Mouse (Mus musculus) liver, embryonic 12.5 days (tissue): ENCODE measurements around the gene Tmem135. TPM values are rescaled to one million over a fixed set of nuclear protein-coding genes. Genes with fewer than 3 reads are reported as not detected.

ENCODE experiments used
- ATAC-seq: fragments of 200-750 bp; cut with Nextera tagmentation; 2 replicates; pipeline ENCODE4 v1.8.0; 2017; ENCODE audit warnings: moderate number of reproducible peaks, mild to moderate bottlenecking, moderate library complexity
- H3K27ac ChIP-seq: fragments of 300-500 bp; sonication (generic); 2 replicates; pipeline ENCODE4 v1.5.1; 2016; ENCODE audit warnings: mild to moderate bottlenecking
- H3K27me3 ChIP-seq: fragments of 300-500 bp; sonication (generic); replicated peaks from 2 replicates; pipeline ENCODE4 v1.6.1; 2016; ENCODE audit warnings: mild to moderate bottlenecking, moderate library complexity
- H3K36me3 ChIP-seq: fragments of 300-500 bp; sonication (generic); 2 replicates; pipeline ENCODE4 v1.6.1; 2016; ENCODE audit warnings: mild to moderate bottlenecking, moderate library complexity
- H3K4me1 ChIP-seq: fragments of 300-500 bp; sonication (generic); 2 replicates; pipeline ENCODE4 v1.6.1; 2016
- H3K4me2 ChIP-seq: fragments of 300-500 bp; sonication (generic); 2 replicates; pipeline ENCODE4 v1.6.1; 2016; ENCODE audit warnings: mild to moderate bottlenecking, moderate library complexity
- H3K4me3 ChIP-seq: fragments of 300-500 bp; sonication (generic); 2 replicates; pipeline ENCODE4 v1.5.1; 2016; ENCODE audit warnings: mild to moderate bottlenecking, moderate library complexity
- H3K9ac ChIP-seq: fragments of 300-500 bp; sonication (generic); 2 replicates; pipeline ENCODE4 v1.6.1; 2016; ENCODE audit warnings: mild to moderate bottlenecking, moderate library complexity
- H3K9me3 ChIP-seq: fragments of 300-500 bp; sonication (generic); replicated peaks from 2 replicates; pipeline ENCODE4 v1.6.1; 2016; ENCODE audit warnings: mild to moderate bottlenecking, moderate library complexity
- WGBS: fragments of 180-500 bp; shearing (Covaris S2); methylation state at CpG from one replicate; pipeline ENCODE4 v1.1.7; 2016; ENCODE audit not compliant: insufficient replicate concordance; 5-methylcytosine and 5-hydroxymethylcytosine counted together
- polyA plus RNA-seq: library from polyadenylated mRNA; unstranded; fragments of >200 nt; fragmentation: Nextera tagmentation; extraction: Ambion mirVana; gene quantifications from 2 replicates; pipeline ENCODE4 v1.2.1, GENCODE M21; 2016

The Tmem135 gene
- polyA plus RNA-seq, 1 experiment from 2014 or later = 16.0 TPM

DNA sequence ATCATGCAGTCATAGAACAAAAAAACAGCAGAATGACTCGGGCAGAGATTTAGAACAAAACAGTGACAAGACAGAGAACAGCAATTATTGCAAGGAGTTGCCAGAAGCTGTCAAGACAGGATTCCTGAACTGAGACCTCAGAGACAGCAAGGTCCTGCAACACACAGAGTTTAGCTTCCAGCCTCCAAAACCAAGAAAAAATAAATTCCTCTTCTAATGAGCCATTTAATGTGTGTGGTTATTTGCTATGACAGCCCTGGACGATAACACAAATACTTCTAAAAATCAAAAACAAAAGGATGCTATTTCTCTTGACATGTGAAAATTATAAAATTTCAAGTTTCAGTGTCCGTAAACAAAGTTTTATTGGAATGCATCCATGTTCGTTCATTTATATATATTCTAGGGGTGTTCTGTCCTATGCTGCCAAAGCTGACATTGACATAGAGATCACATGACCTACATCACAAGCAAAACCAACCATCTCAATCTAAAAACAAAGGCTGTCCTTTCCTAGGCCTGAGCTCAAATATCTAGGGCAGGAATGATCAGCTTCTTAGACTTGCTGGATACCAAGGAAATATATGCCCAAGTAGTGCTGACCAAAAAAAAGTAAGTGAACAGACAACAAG is 146.0 kb downstream of the Tmem135 start:
- Histone ChIP-seq H3K27me3 (no peaks in the 10 kb centered on the region), H3K4me1 (no peaks in the 10 kb centered on the region), H3K27ac (no peak overlapping the region), H3K4me3 (no peak overlapping the region), H3K9ac (no peak overlapping the region), H3K4me2 (no peak overlapping the region), H3K36me3 (no peaks in the 10 kb centered on the region), H3K9me3 (no peaks in the 10 kb centered on the region)
- ATAC-seq = no peak
- 76% methylated on average over 4 of the region's 4 CpGs for WGBS

DNA sequence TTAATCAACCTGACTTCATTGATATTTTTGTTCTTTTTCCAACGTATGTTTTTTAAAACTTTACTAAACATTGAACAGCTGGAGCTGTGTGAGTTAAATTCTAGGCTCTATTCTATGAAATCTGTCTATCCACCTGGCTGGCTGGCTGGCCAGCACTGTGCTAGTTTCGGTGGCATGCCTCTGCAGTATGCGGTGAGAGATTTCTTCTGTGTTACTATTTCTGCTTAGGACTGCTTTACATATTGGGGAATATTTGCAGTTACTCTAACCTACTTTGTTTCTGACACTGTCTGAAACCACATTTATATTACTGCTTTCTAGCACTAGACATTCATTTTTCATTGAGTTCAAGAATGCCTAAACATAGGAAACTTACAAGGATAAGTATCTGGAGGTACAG is 150.2 kb downstream of the Tmem135 start:
- no peak overlapping the region for H3K9ac ChIP-seq
- no peak for ATAC-seq
- no peaks in the 10 kb centered on the region for H3K36me3 ChIP-seq
- no peak overlapping the region for H3K4me2 ChIP-seq
- 78% methylated on average over 3 of the region's 3 CpGs for WGBS
- H3K27me3 ChIP-seq = no peaks in the 10 kb centered on the region
- no peak overlapping the region for H3K4me3 ChIP-seq
- no peak overlapping the region for H3K27ac ChIP-seq
- no peaks in the 10 kb centered on the region for H3K9me3 ChIP-seq
- H3K4me1 ChIP-seq = no peaks in the 10 kb centered on the region

DNA sequence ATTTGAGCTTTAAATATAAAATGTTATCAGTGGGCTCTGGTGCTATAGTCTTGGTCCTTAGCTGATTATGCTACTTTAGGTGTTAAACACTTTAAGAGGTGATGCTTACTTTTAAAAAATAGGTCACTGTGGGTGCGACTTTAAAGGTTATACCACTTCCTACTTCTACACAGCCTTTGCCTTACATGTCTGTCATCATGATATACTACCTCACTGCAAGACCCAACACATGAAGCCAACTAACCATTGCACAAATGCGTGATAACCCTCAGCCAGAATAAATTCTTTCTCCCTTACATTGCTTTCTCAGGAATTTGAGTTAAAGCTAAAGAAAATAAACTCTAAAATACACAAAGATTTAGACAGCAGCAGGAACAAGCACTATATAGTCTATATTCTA is 150.7 kb downstream of the Tmem135 start:
- H3K4me3 ChIP-seq = no peak overlapping the region
- H3K27me3 ChIP-seq = no peaks in the 10 kb centered on the region
- 54% methylated on average over 2 of the region's 2 CpGs for WGBS
- H3K27ac ChIP-seq = no peak overlapping the region
- no peaks in the 10 kb centered on the region for H3K9me3 ChIP-seq
- H3K36me3 ChIP-seq = no peaks in the 10 kb centered on the region
- ATAC-seq = no peak
- H3K9ac ChIP-seq = no peak overlapping the region
- no peak overlapping the region for H3K4me2 ChIP-seq
- no peaks in the 10 kb centered on the region for H3K4me1 ChIP-seq

DNA sequence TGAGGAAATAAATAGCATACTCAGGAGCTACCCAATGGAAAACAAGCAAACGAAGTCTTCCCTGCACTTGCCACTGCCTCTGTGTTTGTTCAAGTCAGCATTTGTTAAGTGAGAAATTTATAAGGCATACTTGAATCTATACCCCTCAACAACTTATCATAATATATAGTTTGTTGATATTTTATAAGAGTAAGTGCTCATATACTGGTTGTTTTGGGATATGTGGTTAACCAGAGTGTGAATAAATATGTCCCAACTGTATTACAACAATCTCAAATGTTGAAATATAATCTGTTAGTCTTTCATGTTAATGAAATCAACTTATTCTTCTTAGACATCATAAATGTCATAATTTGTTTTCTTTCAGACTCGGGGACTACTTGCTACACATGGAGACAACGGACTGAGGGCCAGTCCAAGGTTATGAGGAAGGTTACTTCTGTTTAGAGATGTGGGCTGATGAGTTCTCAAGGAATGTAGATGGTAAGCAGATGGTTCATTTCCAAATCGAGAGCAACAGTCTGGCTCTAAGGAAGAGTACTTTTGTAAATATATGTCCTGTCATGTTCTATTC is 152.1 kb downstream of the Tmem135 start:
- WGBS = 71% methylated on average over 4 of the region's 4 CpGs

DNA sequence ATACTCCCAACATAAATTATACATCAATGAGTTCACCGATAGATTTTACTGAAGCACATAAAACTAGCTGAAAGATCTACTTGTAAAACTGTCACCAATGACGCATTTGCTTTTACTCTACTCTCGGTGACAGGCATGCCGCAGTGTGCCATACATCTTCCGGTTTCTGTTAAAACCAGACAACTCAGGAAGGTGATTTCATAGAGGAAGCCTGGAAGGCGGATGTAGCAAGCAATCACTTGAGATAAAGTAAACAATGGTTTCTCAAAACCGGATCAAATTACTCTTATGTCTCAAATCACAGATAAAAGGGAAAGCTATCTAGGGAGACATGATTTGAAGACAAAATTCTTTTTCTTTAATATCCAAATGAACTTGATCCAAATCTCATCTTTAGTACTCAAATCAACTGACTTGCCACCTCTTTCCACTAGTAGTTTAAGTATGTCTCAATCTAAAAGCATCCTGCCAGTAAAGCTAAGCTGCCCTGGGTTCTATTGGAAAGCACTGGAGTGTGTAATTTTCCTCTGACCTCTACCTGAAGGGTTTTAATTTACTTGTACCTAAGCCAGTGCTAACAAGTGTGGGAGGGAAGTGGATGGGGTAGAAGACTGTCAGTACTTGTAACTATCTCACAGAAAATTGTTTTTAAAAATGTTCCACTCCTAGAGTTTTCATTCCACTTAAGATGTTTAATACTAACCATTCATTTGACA is 155.7 kb downstream of the Tmem135 start:
- ATAC-seq = no peak

More for the DNA sequence above, 152.1 kb downstream of the Tmem135 start:
- Histone ChIP-seq H3K9ac (no peak overlapping the region), H3K9me3 (no peaks in the 10 kb centered on the region), H3K27ac (no peak overlapping the region), H3K4me1 (peaks cover 8% of the 10 kb centered on the region; the same call in 1 of the 2 replicates), H3K4me3 (no peak overlapping the region), H3K4me2 (no peak overlapping the region), H3K27me3 (no peaks in the 10 kb centered on the region), H3K36me3 (no peaks in the 10 kb centered on the region)
- no peak for ATAC-seq

DNA sequence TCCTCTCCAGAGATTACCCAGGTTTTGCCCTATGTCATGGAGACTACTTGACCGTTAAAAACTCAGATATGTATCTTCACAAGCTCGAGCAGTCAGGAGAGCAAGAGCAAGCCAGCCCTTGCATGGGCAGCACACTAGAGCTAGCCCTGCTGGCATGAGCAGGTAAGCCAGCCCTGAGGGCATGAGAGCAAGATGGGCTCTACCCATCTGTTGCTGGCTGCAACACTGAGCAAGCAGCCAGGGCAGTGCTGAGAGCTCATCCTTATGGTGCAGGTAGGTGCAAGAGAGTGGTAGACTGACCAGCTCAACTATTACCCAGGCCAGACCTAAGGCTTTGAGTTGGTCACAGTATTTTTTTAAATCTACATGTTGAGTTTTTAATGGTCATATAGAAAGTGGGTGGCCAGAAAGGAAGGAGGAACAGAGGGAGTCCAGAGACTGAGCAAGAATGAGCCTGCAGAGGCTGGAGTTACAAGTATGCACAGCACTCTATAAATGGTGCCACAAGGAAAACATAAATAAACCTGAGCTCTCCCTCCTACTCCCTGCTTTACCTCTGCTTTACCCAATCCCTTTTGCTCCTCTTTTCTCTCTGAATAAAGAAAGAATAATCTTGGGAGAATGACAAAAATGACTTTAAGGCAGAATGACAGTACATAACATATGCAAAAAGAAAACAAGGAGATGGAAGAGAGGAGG is 156.9 kb downstream of the Tmem135 start:
- ATAC-seq = no peak; the same call in 1 of the 2 replicates
- H3K27me3 ChIP-seq = no peaks in the 10 kb centered on the region

More for the DNA sequence above, 155.7 kb downstream of the Tmem135 start:
- H3K9ac ChIP-seq = no peak overlapping the region
- no peak overlapping the region for H3K4me3 ChIP-seq
- no peak overlapping the region for H3K27ac ChIP-seq
- H3K9me3 ChIP-seq = no peaks in the 10 kb centered on the region
- 15% methylated on average over 7 of the region's 7 CpGs for WGBS
- peaks cover 9% of the 10 kb centered on the region; the same call in 1 of the 2 replicates for H3K4me1 ChIP-seq
- H3K27me3 ChIP-seq = no peaks in the 10 kb centered on the region
- no peak overlapping the region for H3K4me2 ChIP-seq
- no peaks in the 10 kb centered on the region for H3K36me3 ChIP-seq

DNA sequence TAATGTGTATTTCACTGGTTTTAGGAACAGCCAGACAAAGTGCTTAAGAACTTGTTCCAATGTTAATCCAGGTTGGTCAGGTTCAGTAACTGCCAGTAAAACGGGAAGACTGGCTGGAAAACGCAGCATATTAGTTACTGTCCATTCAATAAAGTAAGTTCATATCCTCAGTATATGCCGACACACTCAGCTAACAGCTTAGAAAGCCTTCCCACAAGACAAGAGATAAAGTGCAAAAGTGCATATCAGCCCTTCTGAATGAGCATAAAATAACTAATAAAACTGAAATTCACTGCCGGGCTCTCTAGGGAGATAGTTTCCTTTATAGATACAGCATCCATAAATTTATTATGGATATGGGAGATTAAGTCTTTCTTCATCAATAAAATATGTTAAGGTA is 161.5 kb downstream of the Tmem135 start:
- H3K27ac ChIP-seq = peak overlapping the region; percentile 48; the same call in 1 of the 2 replicates
- H3K4me3 ChIP-seq = no peak overlapping the region

More for the DNA sequence above, 156.9 kb downstream of the Tmem135 start:
- H3K9ac ChIP-seq = no peak overlapping the region
- H3K36me3 ChIP-seq = no peaks in the 10 kb centered on the region
- peaks cover 13% of the 10 kb centered on the region for H3K4me1 ChIP-seq
- no peak overlapping the region for H3K4me2 ChIP-seq
- no peak overlapping the region for H3K27ac ChIP-seq
- H3K9me3 ChIP-seq = no peaks in the 10 kb centered on the region
- 76% methylated on average over 2 of the region's 2 CpGs for WGBS
- H3K4me3 ChIP-seq = no peak overlapping the region

DNA sequence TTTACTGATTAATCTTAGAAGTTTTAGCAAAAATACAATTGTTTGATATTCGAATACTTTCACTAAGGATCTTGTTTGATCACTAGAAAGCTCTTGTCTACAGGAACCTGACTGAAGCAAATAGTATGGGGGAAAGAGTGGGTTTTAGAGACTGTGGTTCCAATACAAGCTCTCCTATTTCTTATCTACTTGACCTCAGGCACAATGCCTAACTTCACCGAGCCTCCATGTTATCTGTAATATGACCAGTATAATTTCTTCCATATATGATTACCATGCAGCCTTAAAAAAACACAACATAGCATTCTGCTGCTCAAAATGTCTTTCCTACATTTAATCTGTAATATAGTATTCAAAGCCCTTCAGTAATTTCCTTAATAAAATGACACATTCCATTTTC is 161.9 kb downstream of the Tmem135 start:
- peak; percentile 84 for ATAC-seq
- H3K9me3 ChIP-seq = no peaks in the 10 kb centered on the region
- peaks cover 6% of the 10 kb centered on the region for H3K4me1 ChIP-seq
- no peaks in the 10 kb centered on the region for H3K36me3 ChIP-seq
- 29% methylated on average over 2 of the region's 2 CpGs for WGBS
- H3K4me2 ChIP-seq = peak overlapping the region; percentile 35; the same call in 1 of the 2 replicates
- H3K9ac ChIP-seq = no peak overlapping the region
- peak overlapping the region; percentile 48; the same call in 1 of the 2 replicates for H3K27ac ChIP-seq
- no peaks in the 10 kb centered on the region for H3K27me3 ChIP-seq
- no peak overlapping the region for H3K4me3 ChIP-seq

More for the DNA sequence above, 161.5 kb downstream of the Tmem135 start:
- Histone ChIP-seq H3K9me3 (no peaks in the 10 kb centered on the region), H3K27me3 (no peaks in the 10 kb centered on the region), H3K4me1 (peaks cover 11% of the 10 kb centered on the region), H3K4me2 (peak overlapping the region; percentile 35; the same call in 1 of the 2 replicates), H3K36me3 (no peaks in the 10 kb centered on the region), H3K9ac (no peak overlapping the region)
- WGBS = 37% methylated on average over 4 of the region's 4 CpGs
- peak; percentile 72 for ATAC-seq

DNA sequence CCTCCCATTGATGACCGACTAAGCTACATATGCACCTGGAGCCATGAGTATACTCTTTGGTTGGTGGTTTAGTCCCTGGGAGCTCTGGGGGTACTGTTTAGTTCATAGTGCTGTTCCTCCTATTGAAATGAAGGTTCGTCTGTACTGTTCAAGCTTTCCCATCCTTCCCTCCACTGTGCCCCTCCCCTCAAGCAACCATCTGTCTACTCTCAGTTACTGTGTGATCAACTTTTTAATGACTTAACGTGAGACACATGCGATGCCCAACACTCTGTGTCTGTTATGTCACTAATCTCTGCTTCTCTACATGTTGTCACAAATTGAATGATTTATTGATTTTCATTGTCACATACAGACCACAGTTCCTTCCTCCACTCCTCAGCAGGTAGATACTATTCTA is 164.4 kb downstream of the Tmem135 start:
- Histone ChIP-seq H3K36me3 (no peaks in the 10 kb centered on the region), H3K27me3 (no peaks in the 10 kb centered on the region), H3K9me3 (no peaks in the 10 kb centered on the region), H3K9ac (no peak overlapping the region), H3K4me3 (no peak overlapping the region), H3K27ac (no peak overlapping the region), H3K4me1 (peaks cover 4% of the 10 kb centered on the region), H3K4me2 (no peak overlapping the region)
- WGBS = 78% methylated on average over 4 of the region's 4 CpGs
- ATAC-seq = no peak

DNA sequence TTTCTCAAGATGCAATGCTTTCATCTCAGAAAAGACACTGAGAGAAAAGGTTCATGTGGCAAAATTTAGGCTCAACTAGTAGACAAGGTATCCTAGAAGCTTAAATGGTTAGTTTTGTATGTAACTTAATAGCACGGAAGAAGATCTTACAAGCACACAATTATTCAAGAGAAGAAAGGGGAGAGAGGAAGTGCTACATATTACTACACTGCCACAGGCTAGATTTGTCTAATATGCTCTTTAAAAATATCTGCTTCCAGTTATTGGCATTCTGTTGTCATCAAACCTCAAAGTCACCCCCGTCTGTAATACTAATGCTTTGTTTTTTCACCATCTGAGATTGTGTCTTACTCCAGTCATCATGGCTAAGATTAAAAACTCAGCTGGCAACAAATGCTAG is 167.4 kb downstream of the Tmem135 start:
- Histone ChIP-seq H3K27me3 (no peaks in the 10 kb centered on the region), H3K27ac (no peak overlapping the region), H3K4me3 (no peak overlapping the region), H3K4me1 (no peaks in the 10 kb centered on the region), H3K9ac (no peak overlapping the region), H3K36me3 (no peaks in the 10 kb centered on the region), H3K9me3 (no peaks in the 10 kb centered on the region), H3K4me2 (no peak overlapping the region)
- 57% methylated on average over 2 of the region's 2 CpGs for WGBS
- no peak for ATAC-seq

DNA sequence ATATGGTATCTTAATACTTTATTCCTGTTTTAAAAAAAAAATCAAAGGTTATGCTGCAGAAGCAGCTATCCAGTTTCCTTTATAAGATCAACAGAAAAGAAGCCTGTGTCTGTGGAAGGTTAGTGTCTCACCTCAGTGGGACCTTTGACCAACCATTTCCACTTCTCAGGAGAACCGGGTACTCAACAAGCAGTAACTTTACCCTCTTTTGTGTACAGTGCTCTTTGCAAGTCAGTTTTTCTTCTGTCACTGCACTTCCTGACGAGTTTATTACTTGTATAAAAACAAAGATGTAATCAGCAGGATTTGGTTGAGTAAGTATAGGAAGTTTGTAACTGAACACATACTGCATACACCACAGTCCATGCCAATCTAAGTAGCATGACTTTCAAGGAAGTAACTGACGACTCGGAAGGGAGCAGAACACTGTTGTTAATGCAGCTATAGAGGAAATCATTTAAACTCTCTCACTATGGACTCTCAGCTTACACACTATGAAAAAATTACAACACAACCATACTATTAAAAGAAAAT is 168.0 kb downstream of the Tmem135 start:
- ATAC-seq = no peak
- 43% methylated on average over 4 of the region's 4 CpGs for WGBS
- H3K27ac ChIP-seq = no peak overlapping the region

More for the DNA sequence above, 168.0 kb downstream of the Tmem135 start:
- Histone ChIP-seq H3K36me3 (no peaks in the 10 kb centered on the region), H3K9me3 (no peaks in the 10 kb centered on the region), H3K4me3 (no peak overlapping the region), H3K4me2 (no peak overlapping the region), H3K9ac (no peak overlapping the region), H3K4me1 (no peaks in the 10 kb centered on the region), H3K27me3 (no peaks in the 10 kb centered on the region)
